Mouse (Mus musculus): ENCODE data around the gene Gng2.

- TF ChIP-seq NRF1 (IDR thresholded peaks at IDR 0.05; ENCODE audit: insufficient read depth, low read depth, low read length, poor library complexity, severe bottlenecking) (no peak), CHD1 (IDR thresholded peaks at IDR 0.05; ENCODE audit: low read depth, low read length) (no peak), MAX (IDR thresholded peaks at IDR 0.05; ENCODE audit: low read length) (no peak), GATA1 (IDR thresholded peaks at IDR 0.05; ENCODE audit: low read depth, low read length) (no peak), EP300 (IDR thresholded peaks at IDR 0.05; ENCODE audit: low read depth in 1 of 2, low read length in 2 of 2) (no peak), KAT2A (conservative IDR thresholded peaks at IDR 0.05; ENCODE audit: low read depth, low read length) (no peak), POLR2A (IDR thresholded peaks at IDR 0.05; ENCODE audit: control insufficient read depth in 1 of 2, insufficient read depth in 1 of 2, low read depth in 1 of 2, low read length in 2 of 2, poor library complexity in 1 of 2) (no peak), RCOR1 (IDR thresholded peaks at IDR 0.05; ENCODE audit: low read depth, low read length) (no peak), CTCF (IDR thresholded peaks at IDR 0.05 in 2 of 3, conservative IDR thresholded peaks at IDR 0.05 in 1 of 3; ENCODE audit: control insufficient read depth in 1 of 3, insufficient read depth in 1 of 3, low read depth in 2 of 3, low read length in 3 of 3, poor library complexity in 1 of 3, severe bottlenecking in 1 of 3) (no peak), TAL1 (IDR thresholded peaks at IDR 0.05; ENCODE audit: low read length) (no peak), USF2 (IDR thresholded peaks at IDR 0.05; ENCODE audit: borderline replicate concordance in 1 of 2, insufficient read depth in 1 of 2, low read depth in 1 of 2, low read length in 2 of 2) (no peak)
Observed at GRCm38 (mm10) chr14:19904821-19905220, 72.6 kb downstream of the Gng2 start.
